Mouse (Mus musculus) left cerebral cortex, adult 18-20 months (tissue): ENCODE measurements around the gene Stx17. TPM values are rescaled to one million over a fixed set of nuclear protein-coding genes. Genes with fewer than 3 reads are reported as not detected.

Source experiments
- DNase-seq, 2 experiments: peaks; one replicate each; pipeline ENCODE4 v3.0.0; 2021 to 2022; ENCODE audit warnings: low spot score in 2 of 2, mixed read lengths in 1 of 2
- long read RNA-seq, 2 experiments: library from polyadenylated mRNA; stranded (forward); transcript quantifications; one replicate each; pipeline ENCODE4 v2.0.0; 2021
- total RNA-seq, 2 experiments: library from RNA; stranded (reverse); gene quantifications; 2 replicates each; pipeline ENCODE4 v1.2.3; 2021

Stx17 gene
- 10 to 100 TPM; 20.9 to 22.1 TPM for total RNA-seq
- long read RNA-seq, experiment 1, full-length matches to known transcripts = 7 of 11 reads
- long read RNA-seq, experiment 1, partial matches to known transcripts = 0 of 11 reads
- long read RNA-seq, experiment 1, other reads (novel, unspliced or antisense) = 4 of 11 reads
- long read RNA-seq, experiment 2, full-length matches to known transcripts = 3 of 8 reads
- long read RNA-seq, experiment 2, partial matches to known transcripts = 0 of 8 reads
- long read RNA-seq, experiment 2, other reads (novel, unspliced or antisense) = 5 of 8 reads

GRCm38 (mm10) chr4:48124773-48125469, at the start of gene Stx17:
Stx17 (plus strand) TSS chr4:48124915.
- peak; percentile 83 to 88 for DNase-seq

GRCm38 (mm10) chr4:48076693-48077471, 47.8 kb upstream of the Stx17 start:
- DNase-seq = peak in 1 of 2 experiments; percentile 12

- DNase-seq = no peak
These were observed 46.5 kb upstream of the Stx17 start for GRCm38 (mm10) chr4:48078213-48078612.

GRCm38 (mm10) chr4:48079285-48080039, 45.3 kb upstream of the Stx17 start:
- DNase-seq = no peak

DNA sequence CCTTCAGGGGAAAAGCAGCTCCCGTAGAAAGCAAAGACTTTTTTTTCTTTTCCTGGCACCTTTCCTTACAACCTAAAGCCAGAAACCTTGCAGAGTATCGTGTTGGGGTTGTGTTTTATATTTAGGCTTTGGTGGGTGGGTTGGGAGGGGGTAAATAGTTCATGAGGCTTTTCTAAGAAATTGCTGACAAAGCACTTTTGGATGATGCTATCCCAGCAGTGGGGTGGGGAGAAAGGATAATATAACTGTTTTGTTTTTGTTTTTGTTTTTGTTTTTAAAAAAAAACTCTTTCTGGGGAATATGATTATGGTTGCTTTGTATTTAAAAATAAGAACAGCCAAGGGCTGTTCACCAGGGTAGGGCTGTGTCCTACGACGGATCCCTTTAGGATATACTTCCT, 41.3 kb upstream of the Stx17 start:
- no peak for DNase-seq

- DNase-seq = no peak
These were observed 38.1 kb upstream of the Stx17 start for GRCm38 (mm10) chr4:48086609-48087008.

DNA sequence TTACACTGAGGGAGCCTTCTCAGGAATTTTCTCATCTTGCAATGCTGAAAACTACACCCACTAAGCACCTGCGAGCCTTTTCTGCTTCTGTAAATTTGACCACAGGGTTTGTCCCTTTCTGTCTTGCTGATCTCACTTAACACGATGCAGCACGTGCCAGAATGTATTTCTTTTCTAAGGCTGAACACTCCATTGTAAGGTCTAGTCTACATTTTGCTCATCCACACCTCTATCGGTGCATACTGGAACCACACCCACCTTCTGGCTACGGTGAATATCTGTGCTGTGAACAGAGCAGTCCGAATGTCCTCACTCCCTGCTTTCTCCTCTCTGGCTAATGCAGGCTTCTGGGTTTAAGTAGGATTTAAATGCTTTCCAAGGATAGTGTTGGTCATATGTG, 37.2 kb upstream of the Stx17 start:
- DNase-seq = no peak

DNA sequence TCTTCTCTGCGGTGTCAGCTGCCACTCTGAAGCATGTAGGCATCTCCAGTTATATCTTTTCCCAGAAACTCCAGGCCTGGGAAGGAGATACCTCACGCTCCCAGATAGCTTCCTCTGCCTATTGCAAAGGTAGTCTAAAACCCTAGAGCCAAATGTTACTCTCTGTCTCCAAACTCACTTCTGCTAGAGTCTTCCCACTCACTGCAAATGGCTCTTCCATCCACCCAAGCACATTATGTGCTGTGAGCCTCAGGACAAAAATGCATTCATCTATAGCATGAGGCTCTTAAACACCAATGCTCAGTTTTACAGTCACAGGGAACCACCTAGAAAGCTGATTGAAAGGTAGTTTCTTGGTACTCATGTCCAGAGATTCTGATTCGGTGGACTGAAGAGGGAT, 31.5 kb upstream of the Stx17 start:
- peak in 1 of 2 experiments; percentile 16 for DNase-seq

GRCm38 (mm10) chr4:48100217-48100616, 24.5 kb upstream of the Stx17 start:
- DNase-seq = no peak

- DNase-seq = no peak
These were observed 22.7 kb upstream of the Stx17 start for GRCm38 (mm10) chr4:48101981-48102380.

GRCm38 (mm10) chr4:48105387-48105786, 19.3 kb upstream of the Stx17 start:
- DNase-seq = no peak

- DNase-seq = no peak
These were observed 17.6 kb upstream of the Stx17 start for GRCm38 (mm10) chr4:48107086-48107485.

- no peak for DNase-seq
These were observed 16.1 kb upstream of the Stx17 start for GRCm38 (mm10) chr4:48108591-48108990.

- no peak for DNase-seq
These were observed 14.4 kb upstream of the Stx17 start for GRCm38 (mm10) chr4:48110331-48110730.

GRCm38 (mm10) chr4:48116191-48116590, 8.5 kb upstream of the Stx17 start:
- peak; percentile 16 to 40 for DNase-seq

- no peak for DNase-seq
These were observed 321 bp upstream of the Stx17 start for GRCm38 (mm10) chr4:48124416-48124772.

DNA sequence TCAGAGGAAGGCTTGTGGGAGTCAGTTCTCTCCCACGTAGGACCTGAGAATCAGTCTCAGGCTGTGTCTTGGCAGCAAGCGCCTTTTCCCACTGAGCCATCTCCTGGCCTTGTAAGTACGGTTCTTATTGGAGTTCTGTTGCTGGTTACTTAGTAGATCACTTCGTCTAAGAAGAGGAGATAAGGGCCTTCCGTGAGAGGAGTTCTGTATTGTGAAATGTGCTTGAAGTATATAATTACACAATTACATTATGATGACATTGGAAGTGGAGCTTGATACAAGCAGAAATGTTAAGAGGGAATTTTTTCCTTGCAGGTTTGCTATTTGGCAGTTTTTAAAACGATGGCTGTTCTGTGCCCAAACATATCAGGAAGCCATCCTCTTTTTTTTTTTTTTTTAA, 5.6 kb downstream of the Stx17 start:
- DNase-seq = no peak

DNA sequence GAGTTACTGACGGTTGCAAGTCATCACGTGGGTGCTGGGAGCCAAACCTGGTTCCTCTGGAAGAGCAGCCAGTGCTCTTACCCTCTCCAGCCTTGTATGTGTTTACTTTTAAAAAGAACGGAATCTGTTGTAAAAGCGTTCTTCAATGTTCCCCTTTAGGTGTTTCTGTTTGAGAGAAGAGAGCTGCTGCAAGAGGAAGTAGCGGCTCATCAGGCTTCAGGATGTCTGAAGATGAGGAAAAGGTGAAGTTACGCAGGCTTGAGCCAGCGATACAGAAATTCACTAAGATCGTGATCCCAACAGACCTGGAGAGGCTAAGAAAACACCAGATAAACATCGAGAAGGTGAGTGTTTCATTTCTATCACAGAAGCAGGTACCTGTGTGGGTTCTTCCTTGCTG, 6.9 kb downstream of the Stx17 start:
- DNase-seq = no peak

GRCm38 (mm10) chr4:48132721-48133120, 8.0 kb downstream of the Stx17 start:
- DNase-seq = no peak

- DNase-seq = no peak
These were observed 24.8 kb downstream of the Stx17 start for GRCm38 (mm10) chr4:48149492-48149891.

GRCm38 (mm10) chr4:48153229-48153628, 28.5 kb downstream of the Stx17 start:
- DNase-seq = peak; percentile 16 to 43
